Mouse (Mus musculus): ENCODE measurements around the gene Cd300c2. TPM values are rescaled to one million over a fixed set of nuclear protein-coding genes. Genes with fewer than 3 reads are reported as not detected.
"Not testable (repeated sequence)": the region's sequence is repeated elsewhere in the genome, so short reads cannot be mapped to it uniquely, and the experiment has no call there.

Gene Cd300c2
- 1 to 10 TPM; 3.6 to 3.9 TPM for total RNA-seq (2021)
- long read RNA-seq, experiment 1 = 0 reads
- long read RNA-seq, experiment 2, partial matches to known transcripts = 0 of 3 reads
- long read RNA-seq, experiment 2, other reads (novel, unspliced or antisense) = 1 of 3 reads

GRCm38 (mm10) chr11:115001474-115002040 is at the start of gene Cd300c2:
Cd300c2 (minus strand) TSS chr11:115001880.
- intact Hi-C loops (cut with DNase I) = no loop called here
- no peak within 1 kb of the TSS for H3K4me3 ChIP-seq
- H3K27ac ChIP-seq = no peak within 1 kb of the TSS
- TF ChIP-seq CTCF (IDR thresholded peaks at IDR 0.05) = no peak
- no peak for DNase-seq (ENCODE audit: extremely low spot score in 1 of 2, low spot score in 2 of 2)

- intact Hi-C loops (cut with DNase I) = no loop called here
- peak; percentile 63 for TF ChIP-seq CTCF (IDR thresholded peaks at IDR 0.05)
- Histone ChIP-seq H3K27ac (no peak overlapping the region), H3K4me3 (no peak overlapping the region)
- DNase-seq (ENCODE audit: extremely low spot score in 1 of 2, low spot score in 2 of 2) = no peak
These were observed 47.7 kb upstream of the Cd300c2 start for GRCm38 (mm10) chr11:115049282-115049895.

GRCm38 (mm10) chr11:115048259-115048658 is 46.6 kb upstream of the Cd300c2 start, which contains the start of gene Cd300ld3:
Cd300ld3 (minus strand) TSS chr11:115048409.
- H3K27ac ChIP-seq = no peak within 1 kb of the TSS
- intact Hi-C loops (cut with DNase I) = no loop called here
- H3K4me3 ChIP-seq = no peak within 1 kb of the TSS
- DNase-seq (ENCODE audit: extremely low spot score in 1 of 2, low spot score in 2 of 2) = no peak
- TF ChIP-seq CTCF (IDR thresholded peaks at IDR 0.05) = no peak

- intact Hi-C loops (cut with DNase I); DNase-seq (ENCODE audit: extremely low spot score in 1 of 2, low spot score in 2 of 2); H3K27ac ChIP-seq; H3K4me3 ChIP-seq: not testable (repeated sequence)
These were observed 36.0 kb upstream of the Cd300c2 start, which contains the start of gene Cd300ld5 for GRCm38 (mm10) chr11:115037669-115038068. Cd300ld5 (minus strand) TSS chr11:115037769.

- H3K4me3 ChIP-seq; H3K27ac ChIP-seq; DNase-seq (ENCODE audit: extremely low spot score in 1 of 2, low spot score in 2 of 2); intact Hi-C loops (cut with DNase I): not testable (repeated sequence)
These were observed 25.2 kb upstream of the Cd300c2 start, which contains the start of gene Cd300ld4 for GRCm38 (mm10) chr11:115026912-115027311. Cd300ld4 (minus strand) TSS chr11:115027012.

GRCm38 (mm10) chr11:115016093-115016492 is 14.4 kb upstream of the Cd300c2 start, which contains the start of gene Cd300ld2:
Cd300ld2 (minus strand) TSS chr11:115016193.
- DNase-seq (ENCODE audit: extremely low spot score in 1 of 2, low spot score in 2 of 2); H3K4me3 ChIP-seq; H3K27ac ChIP-seq; intact Hi-C loops (cut with DNase I): not testable (repeated sequence)

GRCm38 (mm10) chr11:115004070-115004469 is 2.4 kb upstream of the Cd300c2 start:
- intact Hi-C loops (cut with DNase I) = no loop called here
- Histone ChIP-seq H3K4me3 (no peak overlapping the region), H3K27ac (no peak overlapping the region)
- TF ChIP-seq CTCF (IDR thresholded peaks at IDR 0.05) = no peak
- no peak for DNase-seq (ENCODE audit: extremely low spot score in 1 of 2, low spot score in 2 of 2)

GRCm38 (mm10) chr11:114989793-114990192 is 11.9 kb downstream of the Cd300c2 start, which contains the start of gene Cd300ld:
Cd300ld (minus strand) TSS chr11:114989922.
- intact Hi-C loops (cut with DNase I) = no loop called here
- no peak for DNase-seq (ENCODE audit: extremely low spot score in 1 of 2, low spot score in 2 of 2)
- H3K27ac ChIP-seq = no peak within 1 kb of the TSS
- H3K4me3 ChIP-seq = no peak within 1 kb of the TSS
- TF ChIP-seq CTCF (IDR thresholded peaks at IDR 0.05) = no peak

- Histone ChIP-seq H3K27ac (no peak overlapping the region), H3K4me3 (no peak overlapping the region)
- DNase-seq (ENCODE audit: extremely low spot score in 1 of 2, low spot score in 2 of 2) = no peak
- intact Hi-C loops (cut with DNase I) = loop anchor here (5.0 kb wide), 1 partner anchor 60 kb away; no protein-coding TSS in a partner anchor
- TF ChIP-seq CTCF (IDR thresholded peaks at IDR 0.05) = no peak
These were observed 19.8 kb downstream of the Cd300c2 start for GRCm38 (mm10) chr11:114981866-114982265.

- Histone ChIP-seq H3K27ac (no peak overlapping the region), H3K4me3 (no peak overlapping the region)
- no peak for DNase-seq (ENCODE audit: extremely low spot score in 1 of 2, low spot score in 2 of 2)
- no peak for TF ChIP-seq CTCF (IDR thresholded peaks at IDR 0.05)
- intact Hi-C loops (cut with DNase I) = no loop called here
These were observed 29.0 kb downstream of the Cd300c2 start for GRCm38 (mm10) chr11:114972726-114973125.

GRCm38 (mm10) chr11:114968752-114969207 is 32.9 kb downstream of the Cd300c2 start, which contains the start of gene Cd300c:
Cd300c (minus strand) TSS chr11:114969157.
- Histone ChIP-seq H3K27ac (no peak within 1 kb of the TSS), H3K4me3 (no peak within 1 kb of the TSS)
- no peak for DNase-seq (ENCODE audit: extremely low spot score in 1 of 2, low spot score in 2 of 2)
- no peak for TF ChIP-seq CTCF (IDR thresholded peaks at IDR 0.05)
- intact Hi-C loops (cut with DNase I) = no loop called here

GRCm38 (mm10) chr11:114965182-114965828 is 36.4 kb downstream of the Cd300c2 start:
- intact Hi-C loops (cut with DNase I) = no loop called here
- TF ChIP-seq CTCF (IDR thresholded peaks at IDR 0.05) = no peak
- no peak for DNase-seq (ENCODE audit: extremely low spot score in 1 of 2, low spot score in 2 of 2)
- no peak overlapping the region for H3K4me3 ChIP-seq
- H3K27ac ChIP-seq = no peak overlapping the region
